In genomic region chrX:53236404-53236803, GRCm38 (mm10) we compare ENCODE assay signal across 28 mouse cellular contexts. TPM values are rescaled to one million over a fixed set of nuclear protein-coding genes. Genes with fewer than 3 reads are reported as not detected.
DNase-seq lines count a peak whose midpoint lies in the region; ATAC-seq and TF ChIP-seq lines count a peak whose summit lies in the region.
"Had no signal": no experiment of that assay in that cellular context is flagged by ENCODE, and none has a peak within 500 bp of the region (broad histone marks: within the 10 kb centered on the region; RNA-seq: fewer than 3 reads in every experiment).

No protein-coding gene starts in this region.

- H3K9ac ChIP-seq in liver, embryonic 14.5 days (replicated peaks): no peak overlapping the region
- H3K9ac ChIP-seq in intestine, postnatal 0 days (ENCODE audit: low read depth, low read length): no peak overlapping the region
- H3K9ac ChIP-seq: embryonic facial prominence, embryonic 15.5 days; heart, embryonic 15.5 days; hindbrain, embryonic 14.5 days had no signal

- no peak overlapping the region for H3K4me3 ChIP-seq in liver, embryonic 14.5 days (ENCODE audit: insufficient read depth in 1 of 2, low read depth in 2 of 2, low read length in 2 of 2)
- no peak overlapping the region for H3K4me3 ChIP-seq in layer of hippocampus, adult 2 months
- no peak overlapping the region for H3K4me3 ChIP-seq in intestine, postnatal 0 days (ENCODE audit: low read depth, low read length)
- H3K4me3 ChIP-seq: embryonic facial prominence, embryonic 15.5 days; erythroblast, embryonic 14.5 days; forebrain, embryonic 10.5 days; heart, embryonic 15.5 days; hindbrain, embryonic 10.5 days had no signal

- TF ChIP-seq CTCF in liver, embryonic 14.5 days (IDR thresholded peaks at IDR 0.05; ENCODE audit: low read depth): no peak
- TF ChIP-seq CTCF in layer of hippocampus, adult 2 months (conservative IDR thresholded peaks at IDR 0.05): no peak
- no peak for TF ChIP-seq CTCF in intestine, postnatal 0 days (IDR thresholded peaks at IDR 0.05; ENCODE audit: low read depth)

- TF ChIP-seq EP300 in liver, embryonic 14.5 days (IDR thresholded peaks at IDR 0.05; ENCODE audit: low read depth): peak; percentile 49; the same call in 1 of the 2 replicates

- DNase-seq in testis, postnatal 14 days (ENCODE audit: low spot score): peak; percentile 9
- DNase-seq in testis, postnatal 10 days (ENCODE audit: low spot score): no peak
- DNase-seq in c-Kit-positive CD71-positive TER-119-positive erythroid progenitor cells, embryonic 14.5 days (ENCODE audit: low spot score): peak; percentile 14
- DNase-seq in liver, embryonic 14.5 days (ENCODE audit: low read depth in 3 of 3, low spot score in 3 of 3): peak in 2 of 3 experiments; percentile 7 to 24
- DNase-seq in layer of hippocampus, adult 2 months (ENCODE audit: low spot score in 2 of 2): no peak
- DNase-seq in urinary bladder, postnatal 36 days (ENCODE audit: low spot score in 2 of 2): no peak
- DNase-seq: adrenal gland, postnatal 14 days; cerebellum, adult 18-20 months; cerebellum, adult 9-11 months; cerebellum, postnatal 36 days; gastrocnemius, postnatal 10 days; heart, adult 18-20 months had no signal

- H3K4me2 ChIP-seq in liver, embryonic 14.5 days (ENCODE audit: low read depth): no peak overlapping the region
- no peak overlapping the region for H3K4me2 ChIP-seq in intestine, postnatal 0 days (replicated peaks; ENCODE audit: low read depth)
- H3K4me2 ChIP-seq: embryonic facial prominence, embryonic 15.5 days; heart, embryonic 11.5 days; heart, embryonic 15.5 days; hindbrain, embryonic 14.5 days had no signal

- ATAC-seq in liver, embryonic 14.5 days (ENCODE audit: insufficient read depth): peak; percentile 64; the same call in 1 of the 2 replicates
- ATAC-seq in megakaryocyte-erythroid progenitor cell, adult 5-6 weeks (replicated peaks; ENCODE audit: low FRiP score, low TSS enrichment, poor library complexity, severe bottlenecking): peak; percentile 94
- no peak for ATAC-seq in intestine, postnatal 0 days
- ATAC-seq: activated CD4-positive, CD25-positive, alpha-beta regulatory T cell, adult 4 months; forebrain, embryonic 14.5 days had no signal

- no peaks in the 10 kb centered on the region for H3K9me3 ChIP-seq in liver, embryonic 14.5 days (ENCODE audit: control insufficient read depth, low read length)
- no peaks in the 10 kb centered on the region for H3K9me3 ChIP-seq in intestine, postnatal 0 days (ENCODE audit: control insufficient read depth)
- H3K9me3 ChIP-seq: embryonic facial prominence, embryonic 15.5 days; forebrain, embryonic 10.5 days; heart, embryonic 15.5 days; hindbrain, embryonic 10.5 days had no signal

- H3K36me3 ChIP-seq in liver, embryonic 14.5 days (replicated peaks; ENCODE audit: control insufficient read depth, insufficient read depth, low read depth): no peaks in the 10 kb centered on the region
- no peaks in the 10 kb centered on the region for H3K36me3 ChIP-seq in intestine, postnatal 0 days (ENCODE audit: control insufficient read depth, insufficient read depth)
- H3K36me3 ChIP-seq: embryonic facial prominence, embryonic 15.5 days; forebrain, embryonic 10.5 days; heart, embryonic 15.5 days; hindbrain, embryonic 10.5 days had no signal

- no peaks in the 10 kb centered on the region for H3K27me3 ChIP-seq in liver, embryonic 14.5 days (ENCODE audit: control insufficient read depth, insufficient read depth, low read length)
- no peaks in the 10 kb centered on the region for H3K27me3 ChIP-seq in intestine, postnatal 0 days (replicated peaks; ENCODE audit: control insufficient read depth, insufficient read depth, low read length)
- H3K27me3 ChIP-seq: embryonic facial prominence, embryonic 15.5 days; heart, embryonic 15.5 days had no signal

- 30% methylated on average over 7 of the region's 7 CpGs for WGBS in liver, embryonic 14.5 days (ENCODE audit: insufficient replicate concordance)
- 61% methylated on average over 7 of the region's 7 CpGs for WGBS in intestine, postnatal 0 days

- no peak overlapping the region for H3K27ac ChIP-seq in liver, embryonic 14.5 days
- H3K27ac ChIP-seq in layer of hippocampus, adult 2 months: no peak overlapping the region
- H3K27ac ChIP-seq in intestine, postnatal 0 days (ENCODE audit: low read depth, low read length): no peak overlapping the region
- H3K27ac ChIP-seq: embryonic facial prominence, embryonic 15.5 days; forebrain, embryonic 10.5 days; heart, embryonic 15.5 days; hindbrain, embryonic 10.5 days; hindbrain, embryonic 14.5 days had no signal

- H3K4me1 ChIP-seq in liver, embryonic 14.5 days (replicated peaks; ENCODE audit: control insufficient read depth in 2 of 2, insufficient read depth in 2 of 2, low read length in 1 of 2): peaks cover 0 to 2% of the 10 kb centered on the region in 2 experiments; a peak in 1 of 4 replicates
- no peaks in the 10 kb centered on the region for H3K4me1 ChIP-seq in intestine, postnatal 0 days (replicated peaks; ENCODE audit: control insufficient read depth, insufficient read depth, low read length)
- H3K4me1 ChIP-seq: embryonic facial prominence, embryonic 15.5 days; hindbrain, embryonic 10.5 days had no signal

RNA-seq across cellular contexts. Expression of gene Plac1, which starts 3.5 kb away (rescaled TPM):
- polyA plus RNA-seq in liver, embryonic 14.5 days (2012; rRNA removed): 0.81 and 1.0 TPM in 2 replicates
- 1.3 and 1.5 TPM in 2 replicates for polyA plus RNA-seq in liver, embryonic 14.5 days (2014; fragmentation: Nextera tagmentation; extraction: Ambion mirVana)
- total RNA-seq in megakaryocyte-erythroid progenitor cell, adult 5-6 weeks (2014; fragmentation: Nextera tagmentation): not detected in 2 replicates
- total RNA-seq in megakaryocyte-erythroid progenitor cell, adult 5-6 weeks (2017): not detected in 2 replicates
- not detected for total RNA-seq in layer of hippocampus, adult 2 months (2021)
- polyA plus RNA-seq in intestine, postnatal 0 days (2015; fragmentation: Nextera tagmentation; extraction: Ambion mirVana): 0.54 and 0.93 TPM in 2 replicates
- total RNA-seq: adrenal gland, adult 18-20 months; adrenal gland, postnatal 14 days; heart, adult 18-20 months; heart, postnatal 25 days; MEL had no signal
- polyA plus RNA-seq: activated CD4-positive, CD25-positive, alpha-beta regulatory T cell, adult 4 months; erythroblast, embryonic 14.5 days had no signal

RNA-seq across cellular contexts. Expression of gene Fam122b, which starts 33.2 kb away (rescaled TPM):
- polyA plus RNA-seq in liver, embryonic 14.5 days (2012; rRNA removed): 5.7 and 5.8 TPM in 2 replicates
- 5.6 and 6.2 TPM in 2 replicates for polyA plus RNA-seq in liver, embryonic 14.5 days (2014; fragmentation: Nextera tagmentation; extraction: Ambion mirVana)
- total RNA-seq in megakaryocyte-erythroid progenitor cell, adult 5-6 weeks (2014; fragmentation: Nextera tagmentation): 16.0 and 21.5 TPM in 2 replicates
- total RNA-seq in megakaryocyte-erythroid progenitor cell, adult 5-6 weeks (2017): 5.7 and 8.4 TPM in 2 replicates
- total RNA-seq in layer of hippocampus, adult 2 months (2021): 1 to 10 TPM; 3.0 to 3.7 TPM
- 3.5 and 4.2 TPM in 2 replicates for polyA plus RNA-seq in intestine, postnatal 0 days (2015; fragmentation: Nextera tagmentation; extraction: Ambion mirVana)

RNA-seq across cellular contexts. Expression of gene Fam122c, which starts 36.8 kb away (rescaled TPM):
- polyA plus RNA-seq in liver, embryonic 14.5 days (2012; rRNA removed): not detected in 2 replicates
- not detected in 2 replicates for polyA plus RNA-seq in liver, embryonic 14.5 days (2014; fragmentation: Nextera tagmentation; extraction: Ambion mirVana)
- total RNA-seq in megakaryocyte-erythroid progenitor cell, adult 5-6 weeks (2014; fragmentation: Nextera tagmentation): not detected in 2 replicates
- not detected in 2 replicates for total RNA-seq in megakaryocyte-erythroid progenitor cell, adult 5-6 weeks (2017)
- total RNA-seq in layer of hippocampus, adult 2 months (2021): not detected
- polyA plus RNA-seq in intestine, postnatal 0 days (2015; fragmentation: Nextera tagmentation; extraction: Ambion mirVana): not detected in 2 replicates
- total RNA-seq: adrenal gland, adult 18-20 months; adrenal gland, postnatal 14 days; gastrocnemius, postnatal 10 days; gastrocnemius, postnatal 4 days; heart, adult 18-20 months; heart, postnatal 25 days; MEL had no signal
- polyA plus RNA-seq: activated CD4-positive, CD25-positive, alpha-beta regulatory T cell, adult 4 months; embryonic facial prominence, embryonic 11.5 days; embryonic facial prominence, embryonic 15.5 days; erythroblast, embryonic 14.5 days; forebrain, embryonic 10.5 days; forebrain, embryonic 14.5 days; heart, embryonic 11.5 days; heart, embryonic 15.5 days; hindbrain, embryonic 10.5 days; hindbrain, embryonic 14.5 days had no signal

Comparison
In these comparisons a context has a peak if more than half of its experiments do, and no peak if none do; other contexts are left out.
1. DNase-seq: peak in testis, postnatal 14 days (single experiment), c-Kit-positive CD71-positive TER-119-positive erythroid progenitor cells, embryonic 14.5 days (single experiment) and liver, embryonic 14.5 days (2 of 3); none in testis, postnatal 10 days (single experiment), layer of hippocampus, adult 2 months (0 of 2) and urinary bladder, postnatal 36 days (0 of 2).